Mouse (Mus musculus) layer of hippocampus, postnatal 10 days (tissue): ENCODE measurements at regions not wholly inside any gene's neighbourhood (a gene's known extent, or its start where the extent isn't known, plus 50 kb on each side); places are given as distances from the start of the nearest gene placed in this dataset.

ENCODE experiments used
- DNase-seq, 2 experiments: peaks; one replicate each; pipeline ENCODE4 v3.0.0; 2021; ENCODE audit warnings: low spot score in 2 of 2

GRCm38 (mm10) chr5:61495226-61495625 is 313.4 kb upstream of the G6pd2 start:
- DNase-seq, result no peak

DNA sequence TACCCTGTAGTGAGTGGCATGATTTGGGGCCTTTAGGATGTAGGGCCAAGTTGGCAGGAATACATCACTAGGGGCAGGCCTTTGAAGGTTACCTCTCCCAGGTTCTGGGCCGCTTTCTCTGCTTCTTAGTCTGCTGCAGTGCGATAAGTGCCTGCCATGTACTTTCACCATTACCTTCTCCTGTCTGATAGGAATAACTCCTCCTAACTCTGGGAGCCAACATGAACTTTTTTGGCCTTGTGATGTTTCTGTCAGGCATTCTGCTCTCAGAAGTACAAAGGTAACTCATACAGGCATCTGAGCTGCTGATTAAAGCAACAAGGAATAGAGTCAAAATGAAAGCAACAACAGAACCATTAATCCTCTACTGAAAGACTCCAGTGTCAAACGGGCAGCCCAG is 301.2 kb upstream of the G6pd2 start:
- DNase-seq, result no peak

- DNase-seq, result no peak
These were observed 268.1 kb upstream of the G6pd2 start for GRCm38 (mm10) chr5:61540502-61540901.

DNA sequence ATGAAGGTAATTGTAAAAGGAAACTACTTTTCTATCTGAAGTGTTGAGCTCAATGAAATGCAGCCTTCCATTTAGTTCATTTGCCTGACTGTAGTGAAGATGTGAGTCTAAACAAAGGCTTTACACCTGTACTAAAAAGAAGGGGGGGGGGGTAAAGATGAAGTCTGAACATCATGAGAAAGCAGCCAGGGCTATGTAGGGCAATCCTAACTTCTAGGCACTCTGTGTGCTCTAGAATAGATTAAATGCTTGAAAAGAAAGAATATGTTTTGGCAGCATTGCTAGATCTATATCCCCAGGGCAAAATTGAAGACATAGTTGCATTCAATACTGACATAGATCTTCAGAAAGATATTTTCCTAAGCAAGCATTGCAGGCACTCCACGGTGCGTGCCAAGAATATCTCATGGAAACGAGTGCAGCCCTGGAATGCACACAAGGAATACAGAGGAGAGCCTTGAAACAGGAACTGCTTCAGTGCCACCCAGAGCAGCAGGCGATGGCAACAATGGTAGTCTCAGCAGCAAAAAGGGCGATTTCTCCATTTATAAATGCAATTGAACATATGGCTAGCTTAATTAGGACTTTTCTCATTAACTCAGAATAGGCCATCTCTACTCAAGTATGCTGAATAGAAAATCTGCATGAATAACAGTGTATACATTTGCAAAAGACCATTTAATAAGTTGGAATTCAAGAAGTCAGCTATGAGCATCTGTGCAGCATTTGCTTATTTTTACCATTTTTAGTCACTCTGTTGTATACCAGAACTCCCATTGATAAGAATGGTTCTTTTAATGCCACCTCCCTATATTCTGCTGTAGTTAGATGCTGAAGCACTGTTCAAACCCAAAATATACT is 261.8 kb upstream of the G6pd2 start:
- peak in 1 of 2 experiments; percentile 10 for DNase-seq

DNA sequence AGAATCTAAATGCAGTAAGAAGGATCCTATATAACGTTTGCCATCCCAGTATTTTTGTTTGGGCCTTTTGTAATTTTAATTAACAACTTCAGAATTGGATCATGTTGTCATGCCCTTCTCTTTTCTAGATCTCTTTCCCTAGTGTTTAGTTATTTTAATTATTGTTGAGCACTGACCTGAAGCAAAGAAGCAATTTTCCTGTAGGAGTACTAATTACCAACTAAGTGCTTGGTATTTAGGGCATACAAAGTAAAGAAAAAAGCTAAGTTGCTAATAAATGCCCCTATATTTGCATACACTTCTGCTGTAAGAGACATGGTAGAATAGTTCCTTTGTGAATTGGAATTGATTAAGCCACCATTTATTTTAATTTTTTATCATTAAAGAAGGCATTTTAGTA is 255.1 kb upstream of the G6pd2 start:
- DNase-seq, result no peak
